Mouse (Mus musculus) Patski (cell line): ENCODE measurements at regions not wholly inside any gene's neighbourhood (a gene's known extent, or its start where the extent isn't known, plus 50 kb on each side); places are given as distances from the start of the nearest gene placed in this dataset.

Experiments used
- ATAC-seq: fragments of 100-300 bp; one replicate; pipeline ENCODE4 v1.8.0; 2021
- CTCF ChIA-PET: fragments of 350-600 bp; sonication (Branson Sonifier 250); formaldehyde crosslinking; loops from one replicate; lab custom pipeline; 2022; ENCODE audit warnings: inconsistent platforms; lab: Charles Lee
- POLR2A ChIA-PET: fragments of 350-600 bp; sonication (Branson Sonifier 250); formaldehyde crosslinking; loops from one replicate; lab custom pipeline; 2022; ENCODE audit warnings: antibody characterized with exemption, inconsistent platforms; lab: Charles Lee
- DNase-seq: peaks from one replicate; pipeline ENCODE4 v3.0.0-alpha.2; 2011; ENCODE audit warnings: low read depth, low spot score
- H3K27me3 ChIP-seq: fragments of 371-371 bp; one replicate; pipeline ENCODE4 v1.5.1; 2021
- CTCF ChIP-seq: fragments of 100-300 bp; IDR thresholded peaks from one replicate; pipeline ENCODE4 v1.5.1; 2021
- in situ Hi-C: fragments of 300-500 bp; cut with MboI; formaldehyde crosslinking; loops from 3 replicates; pipeline ENCODE4 v1.11.1; 2018; ENCODE audit warnings: low pct_unique_long_range_greater_than_20kb, mixed read lengths

- no peak for TF ChIP-seq CTCF
- CTCF ChIA-PET, result interaction anchor here (0.7 kb wide), 2 partner anchors 9 to 35 kb away, joined by 3 read pairs; no protein-coding TSS in a partner anchor
- POLR2A ChIA-PET, result no interaction called here
- DNase-seq, result no peak
- H3K27me3 ChIP-seq, result no peaks in the 10 kb centered on the region
- ATAC-seq, result no peak
- in situ Hi-C loops, result no loop called here
Observed at GRCm38 (mm10) chr2:115309856-115310631, 271.5 kb upstream of the BC052040 start.

DNA sequence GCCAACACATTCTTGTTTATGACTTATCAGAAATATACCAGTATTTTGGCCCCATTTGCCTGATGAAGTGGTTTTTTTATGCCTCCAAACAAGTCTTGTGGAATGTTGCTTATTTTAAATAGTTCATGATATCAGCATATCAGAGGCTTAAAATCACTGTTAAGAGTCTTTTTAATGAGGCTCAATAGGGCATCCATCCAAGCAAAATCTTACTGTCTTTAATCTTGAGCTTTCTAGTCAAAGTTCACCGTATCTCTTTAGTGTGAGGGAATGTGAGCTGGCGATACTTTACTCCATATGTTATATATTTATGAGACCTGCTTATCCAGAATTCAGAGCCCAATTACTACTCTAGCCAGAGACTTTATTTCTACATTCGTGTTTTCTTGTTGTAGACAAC is 263.0 kb upstream of the BC052040 start:
- ChIA-PET POLR2A (interaction anchor here (0.5 to 0.6 kb wide), 2 partner anchors 381 to 463 kb away, joined by 3 to 4 read pairs; no protein-coding TSS in a partner anchor), CTCF (interaction anchor here (0.6 to 1.1 kb wide), 4 partner anchors 8 to 270 kb away, joined by 3 read pairs; no protein-coding TSS in a partner anchor)
- TF ChIP-seq CTCF, result no peak
- ATAC-seq, result no peak
- DNase-seq, result no peak
- no peaks in the 10 kb centered on the region for H3K27me3 ChIP-seq
- in situ Hi-C loops, result no loop called here

GRCm38 (mm10) chr2:115322582-115322981 is 258.9 kb upstream of the BC052040 start:
- no peaks in the 10 kb centered on the region for H3K27me3 ChIP-seq
- DNase-seq (peak; percentile 50), ATAC-seq (no peak)
- in situ Hi-C loops, result no loop called here
- TF ChIP-seq CTCF, result no peak
- ChIA-PET CTCF (interaction anchor here (1.4 kb wide), 1 partner anchor 48 kb away, joined by 3 read pairs; no protein-coding TSS in a partner anchor), POLR2A (no interaction called here)

DNA sequence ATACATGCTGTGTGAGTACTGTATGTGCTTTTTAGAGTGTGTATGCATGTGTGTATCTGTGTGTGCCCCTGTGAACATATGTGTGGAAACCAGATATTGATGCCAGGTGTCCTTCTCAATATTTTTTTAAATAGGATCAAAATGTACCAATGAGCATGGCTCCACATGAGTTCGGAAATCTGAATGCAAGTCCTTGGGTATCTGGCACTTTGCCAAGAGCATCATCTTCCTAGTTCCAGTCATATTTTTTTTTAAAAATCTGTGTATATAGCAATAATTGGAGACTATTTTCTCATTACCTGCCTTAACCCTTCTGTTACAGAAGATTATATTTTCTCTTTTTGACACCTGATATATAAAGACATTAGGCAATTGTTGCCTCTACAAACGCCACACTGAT is 255.0 kb upstream of the BC052040 start:
- no peak for DNase-seq
- in situ Hi-C loops, result no loop called here
- no peaks in the 10 kb centered on the region for H3K27me3 ChIP-seq
- ChIA-PET CTCF (interaction anchor here (0.8 to 1.8 kb wide), 2 partner anchors 8 to 15 kb away, joined by 3 to 4 read pairs; no protein-coding TSS in a partner anchor), POLR2A (no interaction called here)
- no peak for TF ChIP-seq CTCF
- ATAC-seq, result no peak

DNA sequence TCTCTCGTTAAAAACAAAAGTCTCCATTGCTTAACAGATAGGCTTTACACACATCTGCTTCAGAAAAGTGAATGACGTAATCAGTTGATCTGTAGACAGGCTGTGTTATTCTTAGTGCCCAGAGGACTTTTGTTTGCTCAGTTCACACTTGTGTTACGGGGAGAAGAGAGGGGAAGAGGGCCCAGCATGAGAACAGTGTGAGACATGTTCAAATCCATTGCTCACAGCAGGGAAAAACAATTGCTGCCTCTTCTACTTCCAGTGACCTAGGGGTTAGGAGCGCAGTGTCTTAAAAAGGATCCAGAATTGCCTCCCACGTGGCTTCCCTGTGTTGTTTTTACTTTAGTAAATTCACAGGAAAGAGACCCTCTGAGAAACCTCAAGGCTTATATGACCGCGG is 243.3 kb upstream of the BC052040 start:
- ChIA-PET CTCF (no interaction called here), POLR2A (no interaction called here)
- in situ Hi-C loops, result no loop called here
- no peak for ATAC-seq
- H3K27me3 ChIP-seq, result no peaks in the 10 kb centered on the region
- no peak for DNase-seq
- no peak for TF ChIP-seq CTCF

DNA sequence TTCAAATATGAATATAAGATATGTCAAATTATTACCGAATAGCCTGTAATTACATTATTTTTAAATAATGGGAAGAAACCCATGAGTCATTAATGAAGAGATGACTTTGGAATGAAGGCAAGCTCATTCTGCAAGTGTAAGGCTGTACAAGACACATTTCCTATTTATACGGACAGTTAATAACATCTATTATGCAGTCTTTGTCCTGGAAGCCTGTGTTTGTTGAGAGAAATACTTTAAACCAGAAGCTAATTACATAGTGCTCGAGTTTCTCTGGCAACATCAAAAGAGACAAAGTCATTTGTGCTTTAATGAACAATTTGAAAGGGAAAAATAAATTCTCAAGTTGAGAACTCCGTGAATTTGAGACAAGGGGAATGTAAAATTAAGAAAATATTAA is 242.5 kb upstream of the BC052040 start:
- in situ Hi-C loops, result no loop called here
- ATAC-seq, result no peak
- DNase-seq, result no peak
- ChIA-PET POLR2A (no interaction called here), CTCF (no interaction called here)
- no peaks in the 10 kb centered on the region for H3K27me3 ChIP-seq
- TF ChIP-seq CTCF, result no peak

DNA sequence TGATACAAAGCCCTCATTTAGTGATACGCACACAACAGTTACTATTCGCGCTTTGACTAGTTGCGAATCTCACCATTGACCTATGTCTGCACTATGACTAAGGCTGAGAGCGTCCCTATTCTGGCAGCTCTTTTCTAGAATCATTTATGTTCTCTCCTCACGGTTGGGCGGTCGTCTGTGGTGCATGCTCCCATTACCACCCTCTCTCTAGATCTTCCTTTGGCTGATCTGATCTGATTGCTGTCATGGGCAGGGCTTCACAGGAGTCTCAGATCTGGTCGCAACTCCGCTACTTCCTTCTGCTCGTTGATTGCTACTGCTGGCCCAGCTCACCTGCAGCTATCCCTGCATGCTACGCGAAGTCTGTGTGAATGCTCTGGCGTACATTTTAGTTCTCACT is 239.2 kb upstream of the BC052040 start:
- TF ChIP-seq CTCF, result no peak
- in situ Hi-C loops, result no loop called here
- DNase-seq (no peak), ATAC-seq (no peak)
- H3K27me3 ChIP-seq, result no peaks in the 10 kb centered on the region
- CTCF ChIA-PET, result interaction anchor here (1.4 kb wide), 1 partner anchor 15 kb away, joined by 4 read pairs; no protein-coding TSS in a partner anchor
- POLR2A ChIA-PET, result no interaction called here

DNA sequence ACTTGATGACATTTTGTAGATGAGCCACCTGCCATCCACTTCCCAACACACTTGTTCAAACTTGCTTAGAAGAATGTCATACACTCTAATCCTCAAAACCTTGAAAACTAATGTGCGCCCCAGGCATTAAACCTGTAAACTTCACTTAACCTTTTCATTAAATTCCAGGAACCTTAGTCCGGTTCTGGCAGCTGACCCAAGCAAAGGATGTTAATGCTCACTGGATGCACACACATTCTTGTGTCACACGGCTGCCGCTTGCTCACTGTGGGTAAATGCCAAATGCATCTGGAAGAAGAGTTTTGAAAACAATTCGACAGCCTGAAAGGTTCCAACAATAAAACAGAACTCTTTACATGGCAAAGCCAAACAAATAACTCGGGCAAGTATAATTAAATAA is 235.0 kb upstream of the BC052040 start:
- CTCF ChIA-PET, result interaction anchor here (1.0 to 1.2 kb wide), 2 partner anchors 12 to 57 kb away, joined by 3 to 4 read pairs; no protein-coding TSS in a partner anchor
- in situ Hi-C loops, result no loop called here

DNA sequence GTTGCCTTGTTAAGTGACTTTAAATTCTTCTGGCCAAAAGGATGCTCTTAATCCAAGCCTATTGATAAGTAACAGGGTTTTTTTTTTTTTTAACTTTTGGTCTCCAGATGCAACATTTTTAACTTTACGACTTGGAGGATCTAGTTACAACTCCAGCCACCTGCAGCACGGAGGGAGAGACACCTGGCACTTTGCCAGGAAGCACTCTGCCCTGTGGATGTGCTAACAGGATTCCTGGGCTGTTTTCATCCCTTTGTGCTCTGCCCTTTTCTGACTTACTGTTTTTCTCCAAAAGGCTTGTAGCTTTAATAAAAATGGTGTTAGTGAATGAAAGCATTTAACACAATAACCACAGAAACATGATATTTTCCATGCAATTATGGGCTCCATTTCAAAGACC is 233.3 kb upstream of the BC052040 start:
- DNase-seq (peak; percentile 77), ATAC-seq (peak; percentile 49)

More for the DNA sequence above, 235.0 kb upstream of the BC052040 start:
- POLR2A ChIA-PET, result interaction anchor here (2.1 kb wide), 1 partner anchor 136 kb away, joined by 7 read pairs; no protein-coding TSS in a partner anchor
- ATAC-seq (peak; percentile 87), DNase-seq (peak; percentile 93)
- TF ChIP-seq CTCF, result no peak
- H3K27me3 ChIP-seq, result no peaks in the 10 kb centered on the region

GRCm38 (mm10) chr2:115371072-115371471 is 210.4 kb upstream of the BC052040 start:
- TF ChIP-seq CTCF, result no peak
- in situ Hi-C loops, result no loop called here
- H3K27me3 ChIP-seq, result no peaks in the 10 kb centered on the region
- DNase-seq (no peak), ATAC-seq (no peak)
- ChIA-PET POLR2A (no interaction called here), CTCF (no interaction called here)

More for the DNA sequence above, 233.3 kb upstream of the BC052040 start:
- TF ChIP-seq CTCF, result no peak
- ChIA-PET CTCF (interaction anchor here (1.2 to 1.4 kb wide), 2 partner anchors 13 to 134 kb away, joined by 3 to 6 read pairs; no protein-coding TSS in a partner anchor), POLR2A (interaction anchor here (1.1 kb wide), 1 partner anchor 372 kb away, joined by 3 read pairs; no protein-coding TSS in a partner anchor)
- in situ Hi-C loops, result no loop called here
- H3K27me3 ChIP-seq, result no peaks in the 10 kb centered on the region

- no peak for TF ChIP-seq CTCF
- no peaks in the 10 kb centered on the region for H3K27me3 ChIP-seq
- in situ Hi-C loops, result no loop called here
- ATAC-seq, result no peak
- POLR2A ChIA-PET, result no interaction called here
- CTCF ChIA-PET, result interaction anchor here (0.9 to 1.4 kb wide), 2 partner anchors 11 to 16 kb away, joined by 3 read pairs; no protein-coding TSS in a partner anchor
- DNase-seq, result no peak
Observed at GRCm38 (mm10) chr2:115375336-115375735, 206.2 kb upstream of the BC052040 start.
